Mouse (Mus musculus) c-Kit-positive CD71-positive TER-119-negative erythroid progenitor cells, embryonic 14.5 days (primary cell): ENCODE results near the gene Tbc1d10b.

Experiments
- DNase-seq: peaks from one replicate; pipeline ENCODE4 v3.0.0-alpha.2; 2013; ENCODE audit warnings: low read depth

Tbc1d10b gene

GRCm38 (mm10) chr7:127153477-127153876 lies 54.8 kb downstream of the Tbc1d10b start:
- no peak for DNase-seq

- DNase-seq, result no peak
Measured at GRCm38 (mm10) chr7:127152464-127152863, 55.8 kb downstream of the Tbc1d10b start.

GRCm38 (mm10) chr7:127147901-127148300 lies 60.4 kb downstream of the Tbc1d10b start:
- DNase-seq, result no peak
